13 mouse cellular contexts compared by ENCODE assay signal in the genomic region with DNA sequence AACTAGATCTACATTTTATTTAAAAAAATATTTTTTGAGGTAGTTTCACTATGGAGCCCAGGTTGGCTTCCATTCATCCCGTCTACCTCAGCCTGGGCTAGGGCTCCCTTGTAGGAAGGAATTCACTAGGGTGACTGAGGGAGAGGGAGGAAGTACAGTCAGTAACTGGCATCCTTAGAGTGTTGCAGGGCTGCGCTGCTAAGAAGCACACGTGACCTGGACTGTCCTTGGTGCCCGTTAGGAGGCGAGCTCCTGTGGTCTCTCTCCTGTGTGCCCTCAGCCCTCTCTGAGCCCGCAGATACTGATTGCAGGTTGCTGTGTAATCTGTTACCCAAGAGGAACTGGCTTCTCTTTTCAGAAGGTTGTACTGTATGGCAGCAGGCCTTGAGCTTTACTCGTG.
"Had no signal": no experiment of that assay in that cellular context is flagged by ENCODE, and none has a peak within 500 bp of the region (broad histone marks: within the 10 kb centered on the region; RNA-seq: fewer than 3 reads in every experiment).

No protein-coding gene starts in this region.

- H3K27me3 ChIP-seq: limb, embryonic 12.5 days; liver, embryonic 13.5 days; neural tube, embryonic 13.5 days had no signal

- H3K27ac ChIP-seq: layer of hippocampus, adult 2 months; limb, embryonic 12.5 days; liver, embryonic 13.5 days; midbrain, embryonic 10.5 days; neural tube, embryonic 13.5 days had no signal

- ATAC-seq: liver, postnatal 0 days; midbrain, embryonic 16.5 days had no signal

- H3K9me3 ChIP-seq: limb, embryonic 12.5 days; liver, embryonic 13.5 days; midbrain, embryonic 10.5 days; neural tube, embryonic 13.5 days had no signal

- H3K4me1 ChIP-seq: limb, embryonic 12.5 days; liver, embryonic 13.5 days; midbrain, embryonic 10.5 days; neural tube, embryonic 13.5 days had no signal

- H3K9ac ChIP-seq: limb, embryonic 12.5 days; liver, embryonic 13.5 days; liver, postnatal 0 days; neural tube, embryonic 13.5 days had no signal

- H3K4me3 ChIP-seq: layer of hippocampus, adult 2 months; limb, embryonic 12.5 days; liver, embryonic 13.5 days; midbrain, embryonic 10.5 days; neural tube, embryonic 13.5 days had no signal

- H3K4me2 ChIP-seq: limb, embryonic 12.5 days; liver, embryonic 13.5 days; neural tube, embryonic 13.5 days had no signal

- DNase-seq: kidney, postnatal 10 days; kidney, postnatal 4 days; liver; liver, embryonic 13.5 days; liver, postnatal 0 days; right cerebral cortex, postnatal 14 days; thymus, adult 18-20 months; thymus, postnatal 14 days had no signal
